Mouse (Mus musculus) CH12.LX (cell line): ENCODE results near the gene Hspd1. TPM values are rescaled to one million over a fixed set of nuclear protein-coding genes. Genes with fewer than 3 reads are reported as not detected.

Experiments
- DNase-seq: peaks from one replicate; pipeline ENCODE4 v3.0.0-alpha.2; 2013; ENCODE audit errors: extremely low read depth
- H3K27ac ChIP-seq: 2 replicates; pipeline ENCODE4 v1.5.1; 2012; ENCODE audit warnings: low read depth, mild to moderate bottlenecking, control low read depth, moderate library complexity; ENCODE audit not compliant: insufficient read depth
- H3K27me3 ChIP-seq: replicated peaks from 2 replicates; pipeline ENCODE3; 2012; ENCODE audit warnings: inconsistent platforms
- H3K36me3 ChIP-seq, 2 experiments: replicated peaks in 1 of 2; 2 replicates each; pipeline versions ENCODE3 to v1.6.1; 2012; ENCODE audit warnings: inconsistent platforms in 1 of 2, low read length in 1 of 2, mild to moderate bottlenecking in 1 of 2, mixed read lengths in 1 of 2, moderate library complexity in 1 of 2; ENCODE audit not compliant: control insufficient read depth in 1 of 2, insufficient read depth in 1 of 2
- H3K4me1 ChIP-seq, 2 experiments: 2 replicates each; pipeline ENCODE4 v1.6.1; 2012; ENCODE audit warnings: inconsistent platforms in 1 of 2, moderate library complexity in 1 of 2; ENCODE audit not compliant: insufficient read depth in 2 of 2, control insufficient read depth in 1 of 2
- H3K4me2 ChIP-seq: 2 replicates; pipeline ENCODE4 v1.6.1; 2012; ENCODE audit warnings: low read depth, mild to moderate bottlenecking, control low read depth; ENCODE audit not compliant: poor library complexity, insufficient read depth, severe bottlenecking
- H3K4me3 ChIP-seq, 3 experiments: fragments of 150-350 bp in 1 of 3; sonication (generic) in 1 of 3; replicated peaks in 1 of 3; 2 replicates each; pipeline versions ENCODE3 to v1.5.1; 2011 to 2012; ENCODE audit warnings: low read depth in 2 of 3, low read length in 2 of 3, mild to moderate bottlenecking in 2 of 3, moderate library complexity in 2 of 3, control low read depth in 1 of 3, improper control_type of control experiment in 1 of 3, inconsistent platforms in 1 of 3, mixed read lengths in 1 of 3; ENCODE audit not compliant: poor library complexity in 1 of 3
- H3K79me2 ChIP-seq: replicated peaks from 2 replicates; pipeline ENCODE4 v1.6.1; 2012; ENCODE audit warnings: mild to moderate bottlenecking, moderate library complexity; ENCODE audit not compliant: control insufficient read depth, poor library complexity, insufficient read depth, severe bottlenecking; ENCODE audit errors: extremely low read depth
- H3K9ac ChIP-seq: 2 replicates; pipeline ENCODE4 v1.6.1; 2012; ENCODE audit warnings: low read depth, mild to moderate bottlenecking, control low read depth, moderate library complexity; ENCODE audit not compliant: insufficient read depth
- H3K9me3 ChIP-seq: replicated peaks from 2 replicates; pipeline ENCODE3; 2012; ENCODE audit warnings: low read length, inconsistent platforms, mixed read lengths
- BHLHE40 ChIP-seq: IDR thresholded peaks from 2 replicates; pipeline ENCODE4 v1.6.1; 2011; ENCODE audit warnings: mild to moderate bottlenecking, low read depth, low read length, improper control_type of control experiment
- CHD1 ChIP-seq: IDR thresholded peaks from 2 replicates; pipeline ENCODE4 v1.6.1; 2012; ENCODE audit warnings: low read depth, low read length, improper control_type of control experiment, inconsistent platforms
- CHD2 ChIP-seq: IDR thresholded peaks from 2 replicates; pipeline ENCODE4 v1.6.1; 2011; ENCODE audit warnings: low read length, improper control_type of control experiment
- CTCF ChIP-seq, 2 experiments: IDR thresholded peaks in 1 of 2; conservative IDR thresholded peaks in 1 of 2; 2 replicates each; pipeline ENCODE4 v1.5.1; 2011 to 2012; ENCODE audit warnings: low read depth in 2 of 2, low read length in 2 of 2, improper control_type of control experiment in 1 of 2, inconsistent platforms in 1 of 2, mild to moderate bottlenecking in 1 of 2, moderate library complexity in 1 of 2
- E2F4 ChIP-seq: IDR thresholded peaks from 2 replicates; pipeline ENCODE4 v1.6.1; 2011; ENCODE audit warnings: low read depth, low read length, improper control_type of control experiment; ENCODE audit not compliant: insufficient replicate concordance
- ELF1 ChIP-seq: IDR thresholded peaks from 2 replicates; pipeline ENCODE4 v1.6.1; 2014; ENCODE audit warnings: low read depth, mild to moderate bottlenecking, inconsistent platforms, low read length, improper control_type of control experiment
- ETS1 ChIP-seq: conservative IDR thresholded peaks from 2 replicates; pipeline ENCODE4 v1.6.1; 2012; ENCODE audit warnings: low read depth, mild to moderate bottlenecking, inconsistent platforms, low read length, improper control_type of control experiment, moderate library complexity
- HCFC1 ChIP-seq: IDR thresholded peaks from 2 replicates; pipeline ENCODE4 v1.6.1; 2012; ENCODE audit warnings: low read depth, mild to moderate bottlenecking, inconsistent platforms, low read length, improper control_type of control experiment
- IRF4 ChIP-seq: IDR thresholded peaks from 2 replicates; pipeline ENCODE4 v1.6.1; 2014; ENCODE audit warnings: low read depth, mild to moderate bottlenecking, inconsistent platforms, low read length, improper control_type of control experiment
- JUN ChIP-seq: IDR thresholded peaks from 2 replicates; pipeline ENCODE4 v1.6.1; 2011; ENCODE audit warnings: low read depth, mild to moderate bottlenecking, low read length, improper control_type of control experiment, moderate library complexity; ENCODE audit not compliant: insufficient read depth
- JUND ChIP-seq: conservative IDR thresholded peaks from 2 replicates; pipeline ENCODE4 v1.6.1; 2011; ENCODE audit warnings: low read depth, low read length, improper control_type of control experiment
- KAT2A ChIP-seq: IDR thresholded peaks from 2 replicates; pipeline ENCODE4 v1.6.1; 2012; ENCODE audit warnings: low read length, improper control_type of control experiment, inconsistent platforms; ENCODE audit not compliant: insufficient replicate concordance
- MAX ChIP-seq: IDR thresholded peaks from 2 replicates; pipeline ENCODE4 v1.6.1; 2011; ENCODE audit warnings: low read length, improper control_type of control experiment
- MAZ ChIP-seq: IDR thresholded peaks from 2 replicates; pipeline ENCODE4 v1.6.1; 2012; ENCODE audit warnings: low read depth, mild to moderate bottlenecking, inconsistent platforms, low read length, improper control_type of control experiment, moderate library complexity
- MEF2A ChIP-seq: IDR thresholded peaks from 2 replicates; pipeline ENCODE4 v1.6.1; 2014; ENCODE audit warnings: low read depth, mild to moderate bottlenecking, inconsistent platforms, low read length, improper control_type of control experiment, borderline replicate concordance
- MXI1 ChIP-seq: IDR thresholded peaks from 2 replicates; pipeline ENCODE4 v1.6.1; 2011; ENCODE audit warnings: mild to moderate bottlenecking, low read depth, low read length, improper control_type of control experiment
- MYC ChIP-seq: IDR thresholded peaks from 2 replicates; pipeline ENCODE4 v1.6.1; 2011; ENCODE audit warnings: low read depth, mild to moderate bottlenecking, improper control_type of control experiment, low read length
- NELFE ChIP-seq: IDR thresholded peaks from 2 replicates; pipeline ENCODE4 v1.6.1; 2011; ENCODE audit warnings: low read depth, low read length, improper control_type of control experiment
- NRF1 ChIP-seq: IDR thresholded peaks from 2 replicates; pipeline ENCODE4 v1.6.1; 2014; ENCODE audit warnings: low read depth, mild to moderate bottlenecking, inconsistent platforms, low read length, improper control_type of control experiment, moderate library complexity
- POLR2A ChIP-seq: IDR thresholded peaks from 2 replicates; pipeline ENCODE4 v1.6.1; 2011; ENCODE audit warnings: low read depth, mild to moderate bottlenecking, improper control_type of control experiment, low read length
- POLR2AphosphoS2 ChIP-seq: IDR thresholded peaks from 2 replicates; pipeline ENCODE4 v1.6.1; 2011; ENCODE audit warnings: low read depth, low read length, improper control_type of control experiment
- RAD21 ChIP-seq: IDR thresholded peaks from 2 replicates; pipeline ENCODE4 v1.6.1; 2011; ENCODE audit warnings: low read depth, mild to moderate bottlenecking, low read length, improper control_type of control experiment, moderate library complexity
- RCOR1 ChIP-seq: conservative IDR thresholded peaks from 2 replicates; pipeline ENCODE4 v1.6.1; 2012; ENCODE audit warnings: low read depth, mild to moderate bottlenecking, inconsistent platforms, low read length, improper control_type of control experiment
- SIN3A ChIP-seq: IDR thresholded peaks from 2 replicates; pipeline ENCODE4 v1.6.1; 2012; ENCODE audit warnings: low read length, improper control_type of control experiment, inconsistent platforms
- SMC3 ChIP-seq: IDR thresholded peaks from 2 replicates; pipeline ENCODE4 v1.6.1; 2011; ENCODE audit warnings: low read depth, low read length, improper control_type of control experiment
- TBP ChIP-seq: conservative IDR thresholded peaks from 2 replicates; pipeline ENCODE4 v1.6.1; 2011; ENCODE audit warnings: low read depth, low read length, improper control_type of control experiment
- TCF12 ChIP-seq: IDR thresholded peaks from 2 replicates; pipeline ENCODE4 v1.6.1; 2014; ENCODE audit warnings: low read depth, mild to moderate bottlenecking, inconsistent platforms, low read length, improper control_type of control experiment
- UBTF ChIP-seq: IDR thresholded peaks from 2 replicates; pipeline ENCODE4 v1.6.1; 2012; ENCODE audit warnings: low read depth, mild to moderate bottlenecking, inconsistent platforms, low read length, improper control_type of control experiment, moderate library complexity
- USF1 ChIP-seq: IDR thresholded peaks from 2 replicates; pipeline ENCODE4 v1.6.1; 2014; ENCODE audit warnings: low read depth, mild to moderate bottlenecking, inconsistent platforms, low read length, improper control_type of control experiment
- USF2 ChIP-seq: conservative IDR thresholded peaks from 2 replicates; pipeline ENCODE4 v1.6.1; 2011; ENCODE audit warnings: low read depth, low read length, improper control_type of control experiment
- ZC3H11A ChIP-seq: IDR thresholded peaks from 2 replicates; pipeline ENCODE4 v1.6.1; 2012; ENCODE audit warnings: low read depth, mild to moderate bottlenecking, inconsistent platforms, low read length, improper control_type of control experiment
- ZKSCAN1 ChIP-seq: IDR thresholded peaks from 2 replicates; pipeline ENCODE4 v1.6.1; 2012; ENCODE audit warnings: low read depth, inconsistent platforms, low read length, improper control_type of control experiment, borderline replicate concordance
- ZMIZ1 ChIP-seq: IDR thresholded peaks from 2 replicates; pipeline ENCODE4 v1.6.1; 2012; ENCODE audit warnings: low read depth, mild to moderate bottlenecking, inconsistent platforms, low read length, improper control_type of control experiment
- dilution Hi-C: fragments of 300-500 bp; cut with MboI; formaldehyde crosslinking; loops from 2 replicates; pipeline ENCODE4 v1.14.3; 2020; ENCODE audit warnings: low sequenced_read_pairs; ENCODE audit not compliant: extremely low pct_unique_long_range_greater_than_20kb, extremely low pct_ligation_motif_present
- in situ Hi-C: fragments of 300-500 bp; cut with MboI; formaldehyde crosslinking; loops from 3 replicates; pipeline ENCODE4 v1.14.3; 2019; ENCODE audit warnings: low sequenced_read_pairs, low pct_ligation_motif_present, low pct_unique_long_range_greater_than_20kb, mixed read lengths
- polyA plus RNA-seq: library from polyadenylated mRNA; unstranded; fragments of >175 nt; gene quantifications from 2 replicates; pipeline ENCODE4 v1.2.1, GENCODE M21; 2012; ENCODE audit warnings: low read depth; ENCODE audit not compliant: insufficient read length
- total RNA-seq, 2 experiments: library from RNA; depleted of rRNA; stranded (reverse); fragments of 300-350 nt in 1 of 2; fragments of >200 nt in 1 of 2; gene quantifications; 2 replicates each; pipeline ENCODE4 v1.2.3; 2012 to 2014

Gene Hspd1
- total RNA-seq (2012; rRNA removed) (363 and 594 TPM in 2 replicates), total RNA-seq (2014; rRNA removed) (764 and 924 TPM in 2 replicates), polyA plus RNA-seq (920 and 1,101 TPM in 2 replicates)

GRCm38 (mm10) chr1:55087932-55088610 lies at the start of gene Hspd1, which contains the start of gene Hspe1:
Hspd1 (minus strand) TSS chr1:55088243.
Hspe1 (plus strand) TSS chr1:55088132.
- in situ Hi-C loops (no loop called here), dilution Hi-C loops (no loop called here)
- H3K4me3 ChIP-seq: peak within 1 kb of the TSS; percentile 95 to 100 (median 100)
- H3K9ac ChIP-seq: peak within 1 kb of the TSS; percentile 98
- peaks cover 28 to 52% of the 10 kb centered on the region in 2 experiments for H3K36me3 ChIP-seq
- no peaks in the 10 kb centered on the region for H3K27me3 ChIP-seq
- H3K4me1 ChIP-seq: peaks cover 4 to 41% of the 10 kb centered on the region in 2 experiments; a peak in 3 of 4 replicates
- H3K27ac ChIP-seq: peak within 1 kb of the TSS; percentile 92
- TF ChIP-seq RCOR1 (0 out of 2 replicates have a peak, but pooled peaks have one; percentile 43), CHD1 (no peak), CTCF (conservative IDR thresholded peaks at IDR 0.05 in 1 of 2, IDR thresholded peaks at IDR 0.05 in 1 of 2; ENCODE audit: low read depth in 2 of 2, low read length in 2 of 2) (no peak), ZC3H11A (no peak), BHLHE40 (peak; percentile 69), MAX (peak; percentile 86), ETS1 (peak; percentile 41; the same call in 1 of the 2 replicates), TCF12 (peak; percentile 75), E2F4 (no peak), USF1 (peak; percentile 43; the same call in 1 of the 2 replicates), POLR2A (peak; percentile 84), RAD21 (no peak), MAZ (peak; percentile 99), MEF2A (peak; percentile 66; the same call in 1 of the 2 replicates), ZMIZ1 (peak; percentile 85), NRF1 (peak; percentile 87), CHD2 (peak; percentile 93), TBP (0 out of 2 replicates have a peak, but pooled peaks have one; percentile 52), SIN3A (peak; percentile 77; the same call in 1 of the 2 replicates), USF2 (no peak; the same call in 1 of the 2 replicates), SMC3 (no peak), MYC (peak; percentile 85), ZKSCAN1 (no peak; the same call in 1 of the 2 replicates), ELF1 (peak; percentile 96), KAT2A (peak; percentile 91), HCFC1 (peak; percentile 89), MXI1 (peak; percentile 96), POLR2AphosphoS2 (no peak; the same call in 1 of the 2 replicates), JUN (no peak), JUND (no peak), UBTF (0 out of 2 replicates have a peak, but pooled peaks have one; percentile 50), NELFE (peak; percentile 94), IRF4 (peak; percentile 69)
- H3K4me2 ChIP-seq: peak within 1 kb of the TSS; percentile 99
- no peaks in the 10 kb centered on the region for H3K9me3 ChIP-seq
- peaks cover 65% of the 10 kb centered on the region for H3K79me2 ChIP-seq
- peak; percentile 98 for DNase-seq
